Mouse (Mus musculus): ENCODE results near the gene Cdca7.

The Cdca7 gene

DNA sequence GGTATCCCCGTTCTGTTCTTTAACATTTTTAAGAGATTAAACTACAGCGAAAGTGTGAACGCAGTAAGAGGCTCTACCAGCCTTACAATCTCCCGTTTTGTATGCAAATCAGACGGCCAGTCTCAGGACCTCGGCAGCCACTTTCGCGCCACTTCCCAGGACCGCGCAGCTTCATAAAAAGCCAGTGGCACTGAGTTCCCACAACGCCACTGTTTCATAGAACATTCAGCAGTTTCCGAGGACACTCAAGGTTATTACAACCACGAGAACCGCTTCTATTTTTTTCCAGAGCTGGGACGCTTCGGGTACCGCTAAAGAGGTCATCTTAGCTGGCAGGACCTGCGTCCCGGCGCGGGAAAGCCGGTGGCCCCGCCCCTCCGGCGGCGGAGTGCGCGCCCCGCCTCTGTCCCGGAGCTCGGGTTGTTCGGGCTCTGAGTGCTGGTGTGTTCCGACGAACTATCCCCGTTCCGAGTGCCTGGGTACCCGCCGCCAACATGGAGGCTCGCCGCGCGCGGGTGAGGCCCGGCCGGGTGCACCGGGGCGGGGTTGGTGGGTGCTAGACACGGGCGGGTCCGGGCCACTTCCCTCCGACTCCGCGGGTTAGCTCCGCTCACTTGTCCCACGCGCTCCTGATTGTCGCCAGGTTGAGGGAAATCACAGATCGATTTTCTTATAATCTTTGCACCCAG, at the start of gene Cdca7:
TSS of gene Cdca7 (plus strand) at position 363 of the 689 bp plus-strand sequence.
- in situ Hi-C loops (cut with MboI; ENCODE audit: unreplicated experiment in 2 of 2) = no loop called here

DNA sequence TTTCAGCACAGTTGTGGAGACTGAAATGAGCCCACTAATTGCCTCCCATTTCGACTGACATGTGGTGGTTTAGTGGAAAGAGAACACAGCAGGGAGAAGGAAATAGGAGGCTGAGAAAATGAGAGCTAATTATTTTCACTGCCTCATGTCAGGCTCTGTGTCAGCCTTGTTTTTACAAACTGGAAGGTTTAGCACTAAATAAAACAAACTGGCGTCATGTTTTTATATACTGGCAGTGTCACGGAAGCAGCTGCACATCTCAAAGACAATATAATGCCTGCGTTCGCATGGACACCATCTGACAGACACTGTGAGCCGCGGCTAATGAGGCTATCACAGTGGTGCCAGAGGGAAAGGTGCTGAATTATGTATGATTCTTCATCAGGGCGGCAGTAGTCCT, 49.2 kb upstream of the Cdca7 start:
- in situ Hi-C loops (cut with MboI; ENCODE audit: unreplicated experiment in 2 of 2) = no loop called here

DNA sequence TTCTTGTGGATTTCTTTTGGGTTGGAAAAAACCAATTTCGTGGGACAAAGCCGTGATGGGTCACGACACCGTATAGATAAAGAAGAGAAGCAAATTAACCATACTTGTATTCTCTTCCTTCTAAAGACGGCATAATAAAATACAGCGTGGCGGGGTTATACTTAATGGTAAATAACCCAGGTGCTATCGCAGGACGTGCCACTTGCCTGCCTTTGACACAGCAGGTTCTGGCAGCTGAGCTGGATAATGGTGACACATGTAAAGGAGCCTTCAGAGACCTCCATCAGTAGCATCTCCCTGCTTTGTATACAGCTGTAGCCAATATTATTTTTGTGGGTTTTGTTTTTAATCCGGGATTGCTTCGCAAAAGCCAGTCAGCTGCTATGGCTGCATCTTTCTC, 48.7 kb upstream of the Cdca7 start:
- in situ Hi-C loops (cut with MboI; ENCODE audit: unreplicated experiment in 2 of 2) = no loop called here

DNA sequence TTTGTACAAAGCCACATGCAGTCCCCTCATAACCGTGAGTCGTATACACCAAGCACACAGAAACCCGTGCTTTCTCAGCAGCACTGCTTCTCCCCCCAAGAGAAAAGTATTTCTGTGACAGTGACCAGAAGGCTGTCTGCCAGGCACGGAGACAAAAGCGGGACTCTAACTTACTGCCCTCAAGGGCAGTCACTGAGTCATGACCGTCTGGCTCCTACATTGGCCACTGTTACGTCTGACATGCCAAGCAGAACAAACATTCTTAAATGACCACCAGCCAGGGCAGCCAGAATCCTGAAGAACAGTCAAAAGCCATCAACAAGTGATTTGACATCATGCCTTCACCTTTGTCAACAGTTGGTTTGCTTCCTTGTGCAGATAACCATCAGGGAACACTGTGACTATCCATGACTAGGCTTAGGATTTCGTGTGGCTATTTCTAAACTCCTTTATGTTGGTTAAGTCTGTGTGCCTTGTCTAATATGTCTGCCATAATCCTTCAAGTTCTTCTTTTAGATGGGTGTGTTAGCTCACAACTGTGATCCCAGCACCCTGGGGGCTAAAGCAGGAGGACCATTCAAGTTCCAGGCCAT, 36.9 kb upstream of the Cdca7 start:
- in situ Hi-C loops (cut with MboI; ENCODE audit: unreplicated experiment in 2 of 2) = no loop called here

DNA sequence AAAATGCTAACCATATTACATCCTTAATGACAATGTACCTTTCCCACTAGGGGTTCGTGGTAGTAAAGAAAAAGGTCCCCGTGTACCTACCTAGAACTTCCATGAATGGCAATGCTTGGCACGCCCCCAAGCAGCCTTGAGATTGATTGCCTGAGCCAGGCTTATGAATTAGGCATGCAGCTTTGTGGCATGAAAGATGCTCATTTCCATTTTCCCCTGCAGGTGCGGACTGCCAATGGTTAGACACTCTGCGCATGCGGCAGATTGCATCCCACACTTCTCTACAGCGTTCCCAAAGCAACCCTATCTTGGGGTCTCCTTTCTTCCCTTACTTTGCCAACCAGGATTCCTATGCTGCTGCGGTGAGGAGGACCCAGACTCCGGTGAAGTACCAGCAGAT, 34.9 kb upstream of the Cdca7 start:
- in situ Hi-C loops (cut with MboI; ENCODE audit: unreplicated experiment in 2 of 2) = no loop called here

DNA sequence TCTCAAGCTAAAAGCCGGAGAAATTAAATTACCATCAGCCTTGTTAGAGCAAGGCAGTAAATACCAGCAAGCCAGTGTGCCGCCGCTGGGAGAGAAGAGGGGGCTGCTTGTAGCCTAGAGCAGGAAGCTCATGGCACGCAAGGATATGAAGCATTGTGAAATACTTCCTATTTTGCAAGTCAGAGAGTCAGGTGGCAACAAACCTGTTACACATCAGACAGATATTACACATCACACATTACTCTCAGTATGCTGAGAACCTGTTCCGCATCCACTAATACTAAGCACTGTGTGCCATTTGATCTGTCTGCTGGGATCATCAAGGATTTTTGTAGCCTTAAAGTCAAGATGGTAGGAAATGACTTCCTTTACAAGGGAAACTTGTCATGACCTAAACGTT, 33.1 kb upstream of the Cdca7 start:
- in situ Hi-C loops (cut with MboI; ENCODE audit: unreplicated experiment in 2 of 2) = no loop called here

DNA sequence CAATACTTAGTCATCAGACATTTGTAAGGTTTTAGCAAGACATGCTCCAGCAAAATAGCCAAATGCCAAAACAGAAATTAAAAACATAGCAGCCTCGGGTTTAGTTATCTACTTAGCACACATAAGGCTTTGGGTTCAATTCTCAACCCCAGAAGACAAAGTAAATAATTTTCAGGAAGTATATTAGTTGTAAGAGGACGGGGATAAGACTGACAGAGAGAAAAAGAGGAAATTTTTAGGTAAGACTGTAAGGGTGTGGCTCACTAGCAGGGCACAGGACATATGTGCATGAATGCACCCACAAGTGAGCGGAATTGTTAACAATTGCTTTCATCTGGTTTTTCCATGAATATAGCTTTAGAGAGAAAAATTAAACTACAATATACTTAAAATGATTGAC, 32.0 kb upstream of the Cdca7 start:
- in situ Hi-C loops (cut with MboI; ENCODE audit: unreplicated experiment in 2 of 2) = no loop called here

DNA sequence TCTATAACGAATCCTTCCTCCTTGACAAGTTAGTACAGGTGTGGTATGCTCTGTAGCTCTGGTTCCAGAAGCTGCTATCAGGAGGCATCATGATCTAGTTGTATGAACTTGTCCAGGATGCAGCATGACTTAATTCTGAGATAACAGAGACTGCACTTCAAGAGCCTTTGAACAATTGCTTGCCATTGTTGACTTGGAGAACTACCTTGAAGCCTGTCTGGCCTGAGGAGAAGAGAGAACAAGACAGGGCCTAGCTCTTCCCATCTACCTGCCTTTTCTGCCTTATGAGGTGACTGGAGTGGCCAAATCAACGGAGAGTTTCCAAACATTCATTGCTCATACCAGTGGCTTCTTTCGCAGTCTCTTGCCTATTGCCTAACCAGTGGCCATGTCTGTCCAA, 29.9 kb upstream of the Cdca7 start:
- in situ Hi-C loops (cut with MboI; ENCODE audit: unreplicated experiment in 2 of 2) = loop anchor here in 1 of 2 experiments (5.0 kb wide), 1 partner anchor 44 kb away; no protein-coding TSS in a partner anchor

DNA sequence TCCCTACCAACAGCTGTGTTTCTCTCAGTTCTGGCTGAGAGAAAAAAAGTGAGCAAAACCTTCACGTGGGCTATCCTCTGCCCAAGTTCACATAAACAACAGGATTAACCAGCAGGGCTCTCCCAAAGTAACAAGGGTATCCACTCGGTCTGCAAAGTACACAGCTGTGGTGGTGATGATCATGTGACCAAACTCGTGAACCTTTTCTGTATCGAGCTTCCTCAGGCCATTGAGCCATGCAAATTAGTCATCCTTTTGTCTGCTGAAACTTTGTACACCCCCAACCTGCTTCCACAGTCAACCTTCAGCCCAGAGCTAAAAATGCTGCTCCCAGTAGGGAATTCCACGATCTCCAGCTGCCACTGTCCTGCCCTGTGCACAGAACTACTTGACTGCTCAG, 29.3 kb upstream of the Cdca7 start:
- in situ Hi-C loops (cut with MboI; ENCODE audit: unreplicated experiment in 2 of 2) = loop anchor here in 1 of 2 experiments (5.0 kb wide), 1 partner anchor 44 kb away; no protein-coding TSS in a partner anchor

DNA sequence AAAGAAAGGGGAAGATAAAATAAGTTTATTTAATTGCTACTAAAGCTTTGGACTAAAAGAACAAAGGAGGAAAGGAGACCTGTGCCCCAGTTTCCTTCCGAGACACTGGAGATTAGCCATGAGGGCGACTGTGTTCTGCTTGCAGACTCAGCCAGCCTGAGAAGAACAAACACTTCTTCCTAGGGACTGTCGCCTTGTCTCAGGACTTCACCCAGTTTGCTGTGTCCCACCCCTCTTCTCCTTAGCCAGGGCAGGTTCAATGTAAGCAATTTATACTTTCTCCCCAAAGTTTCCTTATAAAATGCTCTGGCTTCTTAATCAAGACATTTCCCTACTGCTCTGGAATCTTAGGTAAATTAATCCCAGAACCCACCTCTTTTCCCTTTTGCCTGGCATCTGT, 22.4 kb upstream of the Cdca7 start:
- in situ Hi-C loops (cut with MboI; ENCODE audit: unreplicated experiment in 2 of 2) = no loop called here

DNA sequence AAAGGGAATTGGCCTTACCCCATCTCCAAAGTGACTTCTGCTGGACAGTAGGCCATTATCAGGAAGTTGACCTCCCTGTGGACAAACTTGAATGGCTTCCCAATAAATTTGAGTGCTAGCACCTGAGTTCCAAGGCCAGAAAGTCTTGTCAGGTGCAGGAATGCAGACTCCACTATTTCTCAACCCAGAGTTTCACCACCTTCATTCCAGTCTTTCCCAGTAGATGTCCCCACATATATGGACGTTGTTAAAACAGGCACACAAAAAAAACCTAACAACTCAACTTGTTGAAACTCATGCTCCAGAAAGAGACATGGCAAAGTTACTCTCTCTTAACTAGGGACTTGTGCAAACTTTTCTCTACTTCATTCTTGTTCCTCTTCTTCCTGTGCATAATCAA, 19.8 kb upstream of the Cdca7 start:
- in situ Hi-C loops (cut with MboI; ENCODE audit: unreplicated experiment in 2 of 2) = no loop called here

DNA sequence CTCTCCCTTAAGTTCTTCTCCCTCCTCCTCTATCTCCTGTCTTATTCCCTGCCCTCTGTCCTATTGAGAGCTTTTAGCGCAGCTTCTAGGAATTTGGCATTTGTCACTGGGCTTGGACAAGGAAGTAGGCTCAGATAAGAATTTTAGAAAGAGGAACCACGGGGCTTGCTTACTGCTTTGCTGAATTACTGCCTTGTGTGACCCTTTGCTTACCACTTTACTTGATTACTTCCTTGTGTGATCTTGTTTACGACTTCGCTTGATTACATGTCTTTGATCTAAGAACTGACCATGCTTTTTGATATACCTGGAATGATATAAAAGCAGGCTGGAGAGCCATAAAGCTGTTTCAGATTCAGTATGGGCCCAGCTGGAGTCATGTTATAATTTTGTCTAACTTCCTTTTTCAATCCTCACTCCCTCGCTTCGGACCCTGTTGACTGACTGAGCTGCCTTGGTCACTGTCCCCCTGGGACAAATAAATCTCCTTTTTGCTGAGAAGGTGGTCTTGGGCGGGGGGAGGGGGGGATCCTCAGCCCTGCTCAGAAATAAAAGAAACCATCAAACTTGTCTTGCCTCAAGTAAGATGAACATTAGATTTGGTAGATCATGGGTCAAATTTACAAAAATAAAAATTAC, 11.5 kb upstream of the Cdca7 start:
- in situ Hi-C loops (cut with MboI; ENCODE audit: unreplicated experiment in 2 of 2) = no loop called here

DNA sequence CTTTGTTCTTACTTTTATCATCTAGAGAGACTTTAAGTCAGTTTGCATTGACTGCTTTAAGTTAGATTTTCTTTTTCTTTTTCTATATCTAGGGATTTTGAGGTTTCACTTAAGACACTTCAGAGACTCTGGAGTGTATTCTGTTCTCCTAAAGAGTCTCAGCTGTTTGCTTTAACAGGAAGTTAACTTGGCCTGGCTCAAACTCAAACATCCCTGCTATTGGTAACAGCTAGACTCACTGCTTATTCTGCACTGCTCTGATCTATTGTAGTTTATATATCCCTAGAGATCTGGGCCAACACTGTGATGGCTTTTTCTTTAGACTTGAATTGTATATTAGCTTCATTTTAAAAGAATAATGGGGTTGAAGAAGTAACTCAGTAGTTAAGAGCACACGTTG, 8.4 kb upstream of the Cdca7 start:
- in situ Hi-C loops (cut with MboI; ENCODE audit: unreplicated experiment in 2 of 2) = no loop called here

DNA sequence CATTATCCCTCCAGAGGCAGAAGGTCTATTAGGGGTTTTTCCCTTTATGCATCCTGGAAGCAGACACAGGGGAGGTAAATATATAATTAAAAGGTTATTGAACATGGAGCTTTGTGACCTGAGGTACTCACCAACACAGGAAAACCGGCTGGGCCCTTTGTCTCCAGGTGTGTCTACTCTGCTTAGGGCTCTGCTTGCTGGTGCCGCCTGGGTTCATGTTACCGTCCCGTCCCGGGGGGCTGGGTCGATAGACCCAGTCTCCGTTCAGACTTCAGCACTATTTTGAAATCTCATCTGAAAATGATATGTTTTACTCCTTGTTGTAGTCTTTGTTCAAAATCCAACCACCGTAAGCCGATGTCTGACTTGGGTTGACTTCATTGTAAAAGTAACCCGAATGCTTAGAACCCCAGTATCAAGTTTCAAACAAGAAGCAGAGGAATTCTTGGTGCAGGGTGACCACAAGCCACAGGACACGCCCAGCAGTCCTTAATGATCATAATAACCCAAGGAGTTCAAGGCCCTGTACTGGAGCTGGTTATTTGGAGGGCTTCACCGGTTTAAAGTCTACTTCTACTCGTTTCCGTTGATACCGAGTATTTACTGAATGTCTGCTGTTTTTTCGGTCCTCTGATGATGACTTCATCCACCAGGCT, 4.4 kb upstream of the Cdca7 start:
- in situ Hi-C loops (cut with MboI; ENCODE audit: unreplicated experiment in 2 of 2) = no loop called here

DNA sequence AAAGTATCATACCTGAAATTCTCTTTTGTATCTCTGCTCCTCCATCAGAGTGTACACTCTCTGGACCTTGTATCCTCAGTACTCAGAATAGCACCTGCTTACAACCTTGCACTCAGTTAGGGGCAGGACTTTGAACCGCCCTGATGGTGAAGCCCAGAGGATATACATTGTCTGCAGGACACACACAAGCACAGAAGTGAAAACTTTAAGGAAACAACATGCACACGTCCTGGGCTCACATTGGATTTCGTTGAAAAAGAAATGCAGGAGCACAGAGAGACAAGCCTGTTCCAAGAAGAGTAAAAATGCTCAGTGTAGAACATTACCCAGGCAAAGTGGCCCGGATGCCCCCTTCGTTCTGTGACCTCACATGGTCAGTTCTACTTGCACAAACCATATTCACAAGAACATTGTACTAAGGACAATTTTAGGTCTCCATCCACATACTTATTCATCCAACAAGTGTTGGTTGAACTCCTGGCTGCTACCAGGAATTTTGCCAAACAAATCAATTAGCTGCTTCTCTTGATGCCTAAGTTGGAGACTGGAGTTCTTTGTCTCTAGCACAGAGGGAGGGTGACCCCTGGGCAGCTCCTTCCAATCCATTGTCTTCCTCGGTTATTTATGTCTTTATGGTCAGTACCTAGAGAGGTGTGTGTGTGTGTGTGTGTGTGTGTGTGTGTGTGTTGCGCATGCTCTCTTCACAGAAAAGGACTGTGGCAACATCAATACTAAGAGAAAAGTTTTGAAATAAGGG, 1.2 kb upstream of the Cdca7 start:
- in situ Hi-C loops (cut with MboI; ENCODE audit: unreplicated experiment in 2 of 2) = no loop called here

DNA sequence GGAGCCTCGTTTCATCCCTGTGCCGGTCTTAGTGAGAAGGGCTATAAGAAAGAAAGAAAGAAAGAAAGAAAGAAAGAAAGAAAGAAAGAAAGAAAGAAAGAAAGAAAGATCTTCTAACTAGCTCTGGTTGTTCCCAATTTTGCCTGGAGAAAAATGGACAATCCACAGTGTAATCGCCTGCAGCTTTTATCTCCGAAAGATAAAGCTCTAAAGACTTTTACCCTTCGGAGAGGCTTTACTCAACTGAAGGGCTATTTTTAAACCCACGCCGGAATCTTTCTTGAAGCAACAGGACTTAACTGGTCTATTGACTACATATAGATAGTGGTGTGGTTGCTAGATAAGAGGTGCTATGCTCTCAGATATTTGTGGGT, 549 bp upstream of the Cdca7 start:
- in situ Hi-C loops (cut with MboI; ENCODE audit: unreplicated experiment in 2 of 2) = no loop called here

DNA sequence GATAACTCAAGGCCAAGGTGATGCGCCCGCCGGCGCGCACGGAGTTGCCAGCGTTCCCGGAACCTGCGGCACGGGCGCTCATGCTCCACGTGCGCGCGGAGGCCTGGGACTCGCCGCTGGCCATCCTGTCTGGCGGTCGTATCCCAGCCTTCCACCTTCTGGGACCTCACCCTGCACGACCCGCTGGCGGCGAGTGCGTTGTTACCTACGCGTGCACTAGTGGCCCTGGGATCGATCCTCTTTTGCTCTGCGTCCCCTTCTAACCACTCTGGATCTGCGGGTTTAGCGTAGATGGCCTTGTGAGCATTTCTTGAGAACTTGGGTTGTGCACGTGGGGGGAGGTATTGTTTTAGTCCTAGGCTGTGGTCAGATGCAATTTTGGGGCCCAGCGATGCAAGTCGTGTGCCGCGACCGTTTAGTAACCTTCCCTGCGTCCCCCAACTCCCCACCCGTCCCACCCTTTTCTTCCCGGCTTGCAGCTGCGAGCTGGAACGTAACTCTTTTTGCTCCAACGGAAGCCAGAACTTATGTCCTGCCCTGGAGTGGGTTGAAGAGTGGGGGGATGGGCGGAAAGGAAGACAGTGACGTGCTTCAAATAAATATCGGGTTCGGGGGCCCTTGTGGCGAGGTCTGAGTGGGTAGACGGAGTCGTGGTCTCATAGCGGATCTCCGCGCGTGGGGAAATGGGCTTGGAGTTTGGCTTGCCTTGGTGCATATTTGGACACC, 690 bp downstream of the Cdca7 start:
- in situ Hi-C loops (cut with MboI; ENCODE audit: unreplicated experiment in 2 of 2) = no loop called here

DNA sequence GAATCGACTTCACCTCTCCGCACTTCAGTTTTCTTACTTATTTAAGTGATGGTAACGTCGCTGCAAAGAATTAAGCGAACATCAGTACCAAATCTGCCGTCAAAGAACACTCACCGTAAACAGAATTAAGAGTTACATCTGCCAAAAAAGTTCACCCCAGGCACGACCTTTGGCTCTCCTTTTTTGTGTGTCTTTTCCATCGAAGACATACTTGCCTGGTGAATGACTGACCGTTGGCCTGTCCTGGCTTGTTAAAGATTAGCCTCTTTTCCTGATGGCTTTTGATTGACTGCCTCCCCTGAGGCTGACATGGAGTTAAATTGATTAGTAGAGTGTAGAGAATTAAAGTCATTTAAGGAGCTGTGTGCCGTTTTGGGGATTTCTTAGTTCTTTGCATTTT, 1.3 kb downstream of the Cdca7 start:
- in situ Hi-C loops (cut with MboI; ENCODE audit: unreplicated experiment in 2 of 2) = no loop called here

DNA sequence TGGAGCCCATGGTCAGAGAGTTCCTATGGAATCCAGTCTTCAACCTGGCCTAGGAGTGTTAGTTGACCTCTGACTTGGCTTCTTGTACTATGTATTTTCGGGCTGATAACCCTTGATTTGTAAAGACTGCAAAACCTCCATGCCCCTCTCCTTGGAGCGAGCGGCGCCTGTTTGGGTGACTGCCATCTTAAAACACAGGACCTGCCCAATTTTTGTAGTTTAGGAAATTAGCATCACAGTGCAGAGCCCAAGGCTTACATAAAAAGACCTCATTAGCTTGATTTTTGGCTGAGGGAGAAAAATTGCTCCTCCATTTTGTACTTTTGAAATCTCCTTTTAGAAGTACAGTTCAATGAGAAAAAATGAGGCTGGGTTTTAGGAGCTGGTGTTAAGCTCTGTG, 2.2 kb downstream of the Cdca7 start:
- in situ Hi-C loops (cut with MboI; ENCODE audit: unreplicated experiment in 2 of 2) = no loop called here

DNA sequence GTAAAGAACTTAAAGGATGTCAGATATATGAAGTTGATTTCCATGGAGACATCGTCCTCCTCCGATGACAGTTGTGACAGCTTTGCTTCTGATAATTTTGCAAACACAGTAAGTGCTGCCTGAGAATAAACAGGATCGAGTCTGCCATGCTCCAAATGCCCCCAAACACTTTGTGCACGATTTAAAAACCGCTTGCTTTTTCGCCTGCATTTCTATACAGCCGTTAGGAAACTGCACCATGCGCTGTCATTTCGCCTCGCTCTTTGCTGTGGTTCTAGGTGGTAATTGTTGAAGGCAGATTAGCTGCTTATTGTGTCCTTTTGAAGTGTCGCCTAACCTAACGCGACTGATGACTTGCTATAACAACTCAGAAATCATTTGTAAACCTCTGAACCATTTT, 3.0 kb downstream of the Cdca7 start:
- in situ Hi-C loops (cut with MboI; ENCODE audit: unreplicated experiment in 2 of 2) = no loop called here
